Mouse (Mus musculus) urinary bladder, postnatal 10 days (tissue): Measurements from ENCODE around the gene Muc13.

Experiments used
- DNase-seq: peaks from one replicate; pipeline ENCODE4 v3.0.0; 2022; ENCODE audit warnings: low spot score

The Muc13 gene

GRCm38 (mm10) chr16:33769848-33770247 is 24.0 kb upstream of the Muc13 start:
- DNase-seq: no peak

- no peak for DNase-seq
These were observed 22.9 kb upstream of the Muc13 start for GRCm38 (mm10) chr16:33770778-33771454.

GRCm38 (mm10) chr16:33772809-33773208 is 21.0 kb upstream of the Muc13 start:
- DNase-seq: no peak

GRCm38 (mm10) chr16:33774972-33775371 is 18.9 kb upstream of the Muc13 start:
- DNase-seq: no peak

- DNase-seq: no peak
These were observed 18.0 kb upstream of the Muc13 start for GRCm38 (mm10) chr16:33775733-33776335.

- DNase-seq: no peak
These were observed 16.9 kb upstream of the Muc13 start for GRCm38 (mm10) chr16:33776766-33777529.

GRCm38 (mm10) chr16:33777607-33778006 is 16.2 kb upstream of the Muc13 start:
- DNase-seq: no peak

GRCm38 (mm10) chr16:33781789-33782728 is 11.8 kb upstream of the Muc13 start:
- no peak for DNase-seq

GRCm38 (mm10) chr16:33782729-33783091 is 11.1 kb upstream of the Muc13 start:
- no peak for DNase-seq

GRCm38 (mm10) chr16:33784547-33784946 is 9.3 kb upstream of the Muc13 start:
- DNase-seq: no peak

GRCm38 (mm10) chr16:33785092-33785704 is 8.6 kb upstream of the Muc13 start:
- DNase-seq: no peak

- DNase-seq: no peak
These were observed 7.0 kb upstream of the Muc13 start for GRCm38 (mm10) chr16:33786657-33787390.

- DNase-seq: no peak
These were observed 1.3 kb downstream of the Muc13 start for GRCm38 (mm10) chr16:33795106-33795505.

- no peak for DNase-seq
These were observed 2.0 kb downstream of the Muc13 start for GRCm38 (mm10) chr16:33795887-33796286.

GRCm38 (mm10) chr16:33796756-33797155 is 2.9 kb downstream of the Muc13 start:
- no peak for DNase-seq

GRCm38 (mm10) chr16:33797860-33798259 is 4.0 kb downstream of the Muc13 start:
- no peak for DNase-seq

- DNase-seq: no peak
These were observed 16.2 kb downstream of the Muc13 start for GRCm38 (mm10) chr16:33810002-33810401.

- DNase-seq: no peak
These were observed 24.8 kb downstream of the Muc13 start for GRCm38 (mm10) chr16:33818413-33819165.

- DNase-seq: peak; percentile 61
These were observed 26.7 kb downstream of the Muc13 start for GRCm38 (mm10) chr16:33820269-33821178.
